In genomic region chr17:8360876-8361275, GRCm38 (mm10) we compare ENCODE assay signal across 22 mouse cellular contexts. TPM values are rescaled to one million over a fixed set of nuclear protein-coding genes. Genes with fewer than 3 reads are reported as not detected.
A peak's percentile ranks its signal among the peaks of the same experiment; 100 is the strongest.
DNase-seq lines count a peak whose midpoint lies in the region; ATAC-seq lines count a peak whose summit lies in the region.
"Had no signal": no experiment of that assay in that cellular context is flagged by ENCODE, and none has a peak within 500 bp of the region (broad histone marks: within the 10 kb centered on the region; RNA-seq: fewer than 3 reads in every experiment).

No protein-coding gene starts in this region.

- no peak overlapping the region for H3K4me2 ChIP-seq in hindbrain, embryonic 13.5 days
- no peak overlapping the region for H3K4me2 ChIP-seq in midbrain, embryonic 14.5 days (ENCODE audit: low read length)
- H3K4me2 ChIP-seq in midbrain, embryonic 11.5 days = no peak overlapping the region
- H3K4me2 ChIP-seq in midbrain, embryonic 16.5 days (ENCODE audit: low read length) = no peak overlapping the region
- H3K4me2 ChIP-seq: embryonic facial prominence, embryonic 13.5 days; heart, embryonic 12.5 days; intestine, embryonic 15.5 days had no signal

- ATAC-seq in hindbrain, embryonic 13.5 days (ENCODE audit: low FRiP score) = no peak
- no peak for ATAC-seq in midbrain, embryonic 14.5 days (ENCODE audit: low FRiP score, low TSS enrichment)
- ATAC-seq in midbrain, embryonic 11.5 days (ENCODE audit: low FRiP score) = no peak
- peak; percentile 15; the same call in 1 of the 2 replicates for ATAC-seq in midbrain, embryonic 16.5 days
- ATAC-seq: CD4-positive, CD25-positive, alpha-beta regulatory T cell, adult 4 months; intestine, embryonic 15.5 days had no signal

- H3K36me3 ChIP-seq in hindbrain, embryonic 13.5 days = no peaks in the 10 kb centered on the region
- no peaks in the 10 kb centered on the region for H3K36me3 ChIP-seq in hindbrain, embryonic 10.5 days
- no peaks in the 10 kb centered on the region for H3K36me3 ChIP-seq in midbrain, embryonic 14.5 days (ENCODE audit: control insufficient read depth, insufficient read depth, low read length)
- H3K36me3 ChIP-seq in midbrain, embryonic 11.5 days (ENCODE audit: control insufficient read depth, insufficient read depth, low read length) = no peaks in the 10 kb centered on the region
- no peaks in the 10 kb centered on the region for H3K36me3 ChIP-seq in midbrain, embryonic 16.5 days (ENCODE audit: control insufficient read depth, insufficient read depth, low read length)
- H3K36me3 ChIP-seq: embryonic facial prominence, embryonic 13.5 days; G1E; heart, embryonic 12.5 days; intestine, embryonic 15.5 days had no signal

- H3K9me3 ChIP-seq in hindbrain, embryonic 13.5 days = no peaks in the 10 kb centered on the region
- H3K9me3 ChIP-seq in hindbrain, embryonic 10.5 days = no peaks in the 10 kb centered on the region
- H3K9me3 ChIP-seq in midbrain, embryonic 14.5 days (ENCODE audit: control insufficient read depth, low read length) = no peaks in the 10 kb centered on the region
- H3K9me3 ChIP-seq in midbrain, embryonic 11.5 days (ENCODE audit: control insufficient read depth, low read length) = no peaks in the 10 kb centered on the region
- H3K9me3 ChIP-seq in midbrain, embryonic 16.5 days (replicated peaks; ENCODE audit: control insufficient read depth, low read length, poor library complexity, severe bottlenecking) = no peaks in the 10 kb centered on the region
- H3K9me3 ChIP-seq: embryonic facial prominence, embryonic 13.5 days; G1E; heart, embryonic 12.5 days; intestine, embryonic 15.5 days had no signal

- peak; percentile 55 to 59 for DNase-seq in cerebellum, postnatal 10 days
- no peak for DNase-seq in cerebellum, postnatal 4 days (ENCODE audit: low spot score in 2 of 2)
- DNase-seq in hindbrain, embryonic 10.5 days (ENCODE audit: low spot score) = no peak
- no peak for DNase-seq in midbrain, embryonic 14.5 days
- DNase-seq in midbrain, embryonic 11.5 days (ENCODE audit: low spot score, missing footprints) = no peak
- no peak for DNase-seq in left cerebral cortex, postnatal 10 days (ENCODE audit: extremely low spot score in 1 of 2, low spot score in 2 of 2)
- DNase-seq: adrenal gland, adult 8-10 months; adrenal gland, postnatal 36 days; B cell, adult 2 months; cerebellum, adult 11 months; cerebellum, adult 8-10 months; cerebellum, postnatal 25 days; gastrocnemius, postnatal 10 days; heart, adult 2 months had no signal

- H3K27me3 ChIP-seq in hindbrain, embryonic 13.5 days = no peaks in the 10 kb centered on the region
- H3K27me3 ChIP-seq in hindbrain, embryonic 10.5 days (ENCODE audit: insufficient read depth, poor library complexity, severe bottlenecking) = peaks cover 10% of the 10 kb centered on the region
- H3K27me3 ChIP-seq in midbrain, embryonic 14.5 days (ENCODE audit: control insufficient read depth, insufficient read depth, low read length) = no peaks in the 10 kb centered on the region
- no peaks in the 10 kb centered on the region for H3K27me3 ChIP-seq in midbrain, embryonic 11.5 days (ENCODE audit: control insufficient read depth, insufficient read depth, low read length)
- no peaks in the 10 kb centered on the region for H3K27me3 ChIP-seq in midbrain, embryonic 16.5 days (ENCODE audit: control insufficient read depth, insufficient read depth, low read depth, low read length)
- H3K27me3 ChIP-seq: intestine, embryonic 15.5 days had no signal

- intact Hi-C loops in left cerebral cortex, postnatal 10 days (cut with DNase I) = no loop called here

- H3K9ac ChIP-seq in hindbrain, embryonic 13.5 days = no peak overlapping the region
- H3K9ac ChIP-seq in midbrain, embryonic 14.5 days (replicated peaks; ENCODE audit: low read length) = no peak overlapping the region
- H3K9ac ChIP-seq in midbrain, embryonic 11.5 days (ENCODE audit: low read length) = no peak overlapping the region
- H3K9ac ChIP-seq in midbrain, embryonic 16.5 days (ENCODE audit: low read depth, low read length) = no peak overlapping the region
- H3K9ac ChIP-seq: embryonic facial prominence, embryonic 13.5 days; heart, embryonic 12.5 days; intestine, embryonic 15.5 days had no signal

- peaks cover 14% of the 10 kb centered on the region for H3K4me1 ChIP-seq in hindbrain, embryonic 13.5 days (replicated peaks)
- H3K4me1 ChIP-seq in hindbrain, embryonic 10.5 days (replicated peaks) = peaks cover 40% of the 10 kb centered on the region
- peaks cover 9% of the 10 kb centered on the region; the same call in 1 of the 2 replicates for H3K4me1 ChIP-seq in midbrain, embryonic 14.5 days (ENCODE audit: control insufficient read depth, insufficient read depth, low read length)
- 0 out of 2 replicates have a peak, but pooled peaks cover 4% of the 10 kb centered on the region for H3K4me1 ChIP-seq in midbrain, embryonic 11.5 days (ENCODE audit: control insufficient read depth, insufficient read depth, low read length)
- H3K4me1 ChIP-seq in midbrain, embryonic 16.5 days (ENCODE audit: control insufficient read depth, insufficient read depth, low read length) = peaks cover 9% of the 10 kb centered on the region
- H3K4me1 ChIP-seq: heart, embryonic 12.5 days had no signal

- no peak overlapping the region for H3K4me3 ChIP-seq in hindbrain, embryonic 13.5 days
- H3K4me3 ChIP-seq in hindbrain, embryonic 10.5 days = no peak overlapping the region
- H3K4me3 ChIP-seq in midbrain, embryonic 14.5 days (replicated peaks; ENCODE audit: low read depth, low read length) = no peak overlapping the region
- H3K4me3 ChIP-seq in midbrain, embryonic 11.5 days (ENCODE audit: low read depth, low read length) = no peak overlapping the region
- no peak overlapping the region for H3K4me3 ChIP-seq in midbrain, embryonic 16.5 days (ENCODE audit: low read depth, low read length)
- H3K4me3 ChIP-seq: embryonic facial prominence, embryonic 13.5 days; heart, adult 2 months; heart, embryonic 12.5 days; intestine, embryonic 15.5 days had no signal

- WGBS in hindbrain, embryonic 13.5 days = 86% methylated on average over 5 of the region's 5 CpGs
- 91% methylated on average over 5 of the region's 5 CpGs for WGBS in hindbrain, embryonic 10.5 days
- WGBS in midbrain, embryonic 14.5 days = 86% methylated on average over 5 of the region's 5 CpGs
- WGBS in midbrain, embryonic 11.5 days = 91% methylated on average over 5 of the region's 5 CpGs
- 82% methylated on average over 5 of the region's 5 CpGs for WGBS in midbrain, embryonic 16.5 days

- peak overlapping the region; percentile 18; the same call in 1 of the 2 replicates for H3K27ac ChIP-seq in hindbrain, embryonic 13.5 days
- H3K27ac ChIP-seq in hindbrain, embryonic 10.5 days = no peak overlapping the region
- H3K27ac ChIP-seq in midbrain, embryonic 14.5 days (replicated peaks; ENCODE audit: low read depth, low read length) = peak overlapping the region; percentile 41; the same call in 1 of the 2 replicates
- no peak overlapping the region for H3K27ac ChIP-seq in midbrain, embryonic 11.5 days (ENCODE audit: low read depth, low read length)
- H3K27ac ChIP-seq in midbrain, embryonic 16.5 days (ENCODE audit: low read length) = peak overlapping the region; percentile 23; the same call in 1 of the 2 replicates
- H3K27ac ChIP-seq: embryonic facial prominence, embryonic 13.5 days; heart, adult 2 months; intestine, embryonic 15.5 days had no signal

RNA-seq across cellular contexts. Expression of gene T2, which starts 5.1 kb away (rescaled TPM):
- polyA plus RNA-seq in hindbrain, embryonic 13.5 days (2015; fragmentation: Nextera tagmentation; extraction: Ambion mirVana) = 0.38 and 0.62 TPM in 2 replicates
- 0.42 and 0.82 TPM in 2 replicates for polyA plus RNA-seq in hindbrain, embryonic 10.5 days (2016; fragmentation: Nextera tagmentation; extraction: Ambion mirVana)
- polyA plus RNA-seq in midbrain, embryonic 14.5 days (2014; fragmentation: Nextera tagmentation; extraction: Ambion mirVana) = 0.39 and 0.82 TPM in 2 replicates
- polyA plus RNA-seq in midbrain, embryonic 11.5 days (2014; fragmentation: Nextera tagmentation; extraction: Ambion mirVana) = 0.18 and 0.30 TPM in 2 replicates
- 0.53 and 0.88 TPM in 2 replicates for polyA plus RNA-seq in midbrain, embryonic 16.5 days (2015; fragmentation: Nextera tagmentation; extraction: Ambion mirVana)
- under 1 TPM in 1 of 2 experiments, not detected in 1; 0.47 TPM for total RNA-seq in left cerebral cortex, postnatal 10 days (2021)
- total RNA-seq: adrenal gland, adult 8-10 months; adrenal gland, postnatal 36 days; G1E; gastrocnemius, postnatal 10 days; gastrocnemius, postnatal 4 days had no signal
- polyA plus RNA-seq: G1E had no signal

RNA-seq across cellular contexts. Expression of gene Prr18, which starts 23.6 kb away (rescaled TPM):
- 9.6 TPM in 2 replicates for polyA plus RNA-seq in hindbrain, embryonic 13.5 days (2015; fragmentation: Nextera tagmentation; extraction: Ambion mirVana)
- 0.44 and 0.89 TPM in 2 replicates for polyA plus RNA-seq in hindbrain, embryonic 10.5 days (2016; fragmentation: Nextera tagmentation; extraction: Ambion mirVana)
- 18.3 and 20.6 TPM in 2 replicates for polyA plus RNA-seq in midbrain, embryonic 14.5 days (2014; fragmentation: Nextera tagmentation; extraction: Ambion mirVana)
- polyA plus RNA-seq in midbrain, embryonic 11.5 days (2014; fragmentation: Nextera tagmentation; extraction: Ambion mirVana) = 0.90 and 1.3 TPM in 2 replicates
- polyA plus RNA-seq in midbrain, embryonic 16.5 days (2015; fragmentation: Nextera tagmentation; extraction: Ambion mirVana) = 16.5 and 17.8 TPM in 2 replicates
- total RNA-seq in left cerebral cortex, postnatal 10 days (2021) = 10 to 100 TPM; 10.1 to 10.8 TPM
- polyA plus RNA-seq: CD4-positive, CD25-positive, alpha-beta regulatory T cell, adult 4 months had no signal

RNA-seq across cellular contexts. Expression of gene Sft2d1, which starts 50.0 kb away (rescaled TPM):
- 151 and 154 TPM in 2 replicates for polyA plus RNA-seq in hindbrain, embryonic 13.5 days (2015; fragmentation: Nextera tagmentation; extraction: Ambion mirVana)
- polyA plus RNA-seq in hindbrain, embryonic 10.5 days (2016; fragmentation: Nextera tagmentation; extraction: Ambion mirVana) = 76.0 and 97.4 TPM in 2 replicates
- 177 and 204 TPM in 2 replicates for polyA plus RNA-seq in midbrain, embryonic 14.5 days (2014; fragmentation: Nextera tagmentation; extraction: Ambion mirVana)
- 67.8 and 68.2 TPM in 2 replicates for polyA plus RNA-seq in midbrain, embryonic 11.5 days (2014; fragmentation: Nextera tagmentation; extraction: Ambion mirVana)
- 198 and 209 TPM in 2 replicates for polyA plus RNA-seq in midbrain, embryonic 16.5 days (2015; fragmentation: Nextera tagmentation; extraction: Ambion mirVana)
- 10 to 100 TPM; 63.7 to 64.0 TPM for total RNA-seq in left cerebral cortex, postnatal 10 days (2021)

Comparison
In these comparisons a context has a peak if more than half of its experiments do, and no peak if none do; other contexts are left out.
1. DNase-seq: peak in cerebellum, postnatal 10 days (2 of 2); none in cerebellum, postnatal 4 days (0 of 2), hindbrain, embryonic 10.5 days (single experiment), midbrain, embryonic 14.5 days (single experiment), midbrain, embryonic 11.5 days (single experiment) and left cerebral cortex, postnatal 10 days (0 of 2).
2. H3K27ac ChIP-seq: peak in hindbrain, embryonic 13.5 days (single experiment), midbrain, embryonic 14.5 days (single experiment) and midbrain, embryonic 16.5 days (single experiment); none in hindbrain, embryonic 10.5 days (single experiment) and midbrain, embryonic 11.5 days (single experiment).